Mouse (Mus musculus) CH12.LX (cell line): ENCODE measurements at regions not wholly inside any gene's neighbourhood (a gene's known extent, or its start where the extent isn't known, plus 50 kb on each side); places are given as distances from the start of the nearest gene placed in this dataset.

Experiments used
- DNase-seq: peaks from one replicate; pipeline ENCODE4 v3.0.0-alpha.2; 2013; ENCODE audit errors: extremely low read depth
- H3K27ac ChIP-seq: 2 replicates; pipeline ENCODE4 v1.5.1; 2012; ENCODE audit warnings: low read depth, mild to moderate bottlenecking, control low read depth, moderate library complexity; ENCODE audit not compliant: insufficient read depth
- H3K27me3 ChIP-seq: replicated peaks from 2 replicates; pipeline ENCODE3; 2012; ENCODE audit warnings: inconsistent platforms
- H3K36me3 ChIP-seq, 2 experiments: replicated peaks in 1 of 2; 2 replicates each; pipeline versions ENCODE3 to v1.6.1; 2012; ENCODE audit warnings: inconsistent platforms in 1 of 2, low read length in 1 of 2, mild to moderate bottlenecking in 1 of 2, mixed read lengths in 1 of 2, moderate library complexity in 1 of 2; ENCODE audit not compliant: control insufficient read depth in 1 of 2, insufficient read depth in 1 of 2
- H3K4me1 ChIP-seq, 2 experiments: 2 replicates each; pipeline ENCODE4 v1.6.1; 2012; ENCODE audit warnings: inconsistent platforms in 1 of 2, moderate library complexity in 1 of 2; ENCODE audit not compliant: insufficient read depth in 2 of 2, control insufficient read depth in 1 of 2
- H3K4me2 ChIP-seq: 2 replicates; pipeline ENCODE4 v1.6.1; 2012; ENCODE audit warnings: low read depth, mild to moderate bottlenecking, control low read depth; ENCODE audit not compliant: poor library complexity, insufficient read depth, severe bottlenecking
- H3K4me3 ChIP-seq, 3 experiments: fragments of 150-350 bp in 1 of 3; sonication (generic) in 1 of 3; replicated peaks in 1 of 3; 2 replicates each; pipeline versions ENCODE3 to v1.5.1; 2011 to 2012; ENCODE audit warnings: low read depth in 2 of 3, low read length in 2 of 3, mild to moderate bottlenecking in 2 of 3, moderate library complexity in 2 of 3, control low read depth in 1 of 3, improper control_type of control experiment in 1 of 3, inconsistent platforms in 1 of 3, mixed read lengths in 1 of 3; ENCODE audit not compliant: poor library complexity in 1 of 3
- H3K79me2 ChIP-seq: replicated peaks from 2 replicates; pipeline ENCODE4 v1.6.1; 2012; ENCODE audit warnings: mild to moderate bottlenecking, moderate library complexity; ENCODE audit not compliant: control insufficient read depth, poor library complexity, insufficient read depth, severe bottlenecking; ENCODE audit errors: extremely low read depth
- H3K9ac ChIP-seq: 2 replicates; pipeline ENCODE4 v1.6.1; 2012; ENCODE audit warnings: low read depth, mild to moderate bottlenecking, control low read depth, moderate library complexity; ENCODE audit not compliant: insufficient read depth
- H3K9me3 ChIP-seq: replicated peaks from 2 replicates; pipeline ENCODE3; 2012; ENCODE audit warnings: low read length, inconsistent platforms, mixed read lengths
- BHLHE40 ChIP-seq: IDR thresholded peaks from 2 replicates; pipeline ENCODE4 v1.6.1; 2011; ENCODE audit warnings: mild to moderate bottlenecking, low read depth, low read length, improper control_type of control experiment
- CHD1 ChIP-seq: IDR thresholded peaks from 2 replicates; pipeline ENCODE4 v1.6.1; 2012; ENCODE audit warnings: low read depth, low read length, improper control_type of control experiment, inconsistent platforms
- CTCF ChIP-seq, 2 experiments: IDR thresholded peaks in 1 of 2; conservative IDR thresholded peaks in 1 of 2; 2 replicates each; pipeline ENCODE4 v1.5.1; 2011 to 2012; ENCODE audit warnings: low read depth in 2 of 2, low read length in 2 of 2, improper control_type of control experiment in 1 of 2, inconsistent platforms in 1 of 2, mild to moderate bottlenecking in 1 of 2, moderate library complexity in 1 of 2
- E2F4 ChIP-seq: IDR thresholded peaks from 2 replicates; pipeline ENCODE4 v1.6.1; 2011; ENCODE audit warnings: low read depth, low read length, improper control_type of control experiment; ENCODE audit not compliant: insufficient replicate concordance
- ELF1 ChIP-seq: IDR thresholded peaks from 2 replicates; pipeline ENCODE4 v1.6.1; 2014; ENCODE audit warnings: low read depth, mild to moderate bottlenecking, inconsistent platforms, low read length, improper control_type of control experiment
- EP300 ChIP-seq: IDR thresholded peaks from 2 replicates; pipeline ENCODE4 v1.6.1; 2011; ENCODE audit warnings: low read length, improper control_type of control experiment
- GABPA ChIP-seq: IDR thresholded peaks from 2 replicates; pipeline ENCODE4 v1.6.1; 2012; ENCODE audit warnings: low read depth, low read length, improper control_type of control experiment, inconsistent platforms; ENCODE audit not compliant: insufficient replicate concordance
- HCFC1 ChIP-seq: IDR thresholded peaks from 2 replicates; pipeline ENCODE4 v1.6.1; 2012; ENCODE audit warnings: low read depth, mild to moderate bottlenecking, inconsistent platforms, low read length, improper control_type of control experiment
- IRF4 ChIP-seq: IDR thresholded peaks from 2 replicates; pipeline ENCODE4 v1.6.1; 2014; ENCODE audit warnings: low read depth, mild to moderate bottlenecking, inconsistent platforms, low read length, improper control_type of control experiment
- JUND ChIP-seq: conservative IDR thresholded peaks from 2 replicates; pipeline ENCODE4 v1.6.1; 2011; ENCODE audit warnings: low read depth, low read length, improper control_type of control experiment
- KAT2A ChIP-seq: IDR thresholded peaks from 2 replicates; pipeline ENCODE4 v1.6.1; 2012; ENCODE audit warnings: low read length, improper control_type of control experiment, inconsistent platforms; ENCODE audit not compliant: insufficient replicate concordance
- MAFK ChIP-seq: IDR thresholded peaks from 2 replicates; pipeline ENCODE4 v1.6.1; 2011; ENCODE audit warnings: low read length, improper control_type of control experiment; ENCODE audit not compliant: insufficient replicate concordance
- MAX ChIP-seq: IDR thresholded peaks from 2 replicates; pipeline ENCODE4 v1.6.1; 2011; ENCODE audit warnings: low read length, improper control_type of control experiment
- MAZ ChIP-seq: IDR thresholded peaks from 2 replicates; pipeline ENCODE4 v1.6.1; 2012; ENCODE audit warnings: low read depth, mild to moderate bottlenecking, inconsistent platforms, low read length, improper control_type of control experiment, moderate library complexity
- MEF2A ChIP-seq: IDR thresholded peaks from 2 replicates; pipeline ENCODE4 v1.6.1; 2014; ENCODE audit warnings: low read depth, mild to moderate bottlenecking, inconsistent platforms, low read length, improper control_type of control experiment, borderline replicate concordance
- MXI1 ChIP-seq: IDR thresholded peaks from 2 replicates; pipeline ENCODE4 v1.6.1; 2011; ENCODE audit warnings: mild to moderate bottlenecking, low read depth, low read length, improper control_type of control experiment
- MYC ChIP-seq: IDR thresholded peaks from 2 replicates; pipeline ENCODE4 v1.6.1; 2011; ENCODE audit warnings: low read depth, mild to moderate bottlenecking, improper control_type of control experiment, low read length
- NELFE ChIP-seq: IDR thresholded peaks from 2 replicates; pipeline ENCODE4 v1.6.1; 2011; ENCODE audit warnings: low read depth, low read length, improper control_type of control experiment
- NRF1 ChIP-seq: IDR thresholded peaks from 2 replicates; pipeline ENCODE4 v1.6.1; 2014; ENCODE audit warnings: low read depth, mild to moderate bottlenecking, inconsistent platforms, low read length, improper control_type of control experiment, moderate library complexity
- PAX5 ChIP-seq: IDR thresholded peaks from 2 replicates; pipeline ENCODE4 v1.6.1; 2012; ENCODE audit warnings: low read length, inconsistent platforms, mixed read lengths
- POLR2A ChIP-seq: IDR thresholded peaks from 2 replicates; pipeline ENCODE4 v1.6.1; 2011; ENCODE audit warnings: low read depth, mild to moderate bottlenecking, improper control_type of control experiment, low read length
- POLR2AphosphoS2 ChIP-seq: IDR thresholded peaks from 2 replicates; pipeline ENCODE4 v1.6.1; 2011; ENCODE audit warnings: low read depth, low read length, improper control_type of control experiment
- RAD21 ChIP-seq: IDR thresholded peaks from 2 replicates; pipeline ENCODE4 v1.6.1; 2011; ENCODE audit warnings: low read depth, mild to moderate bottlenecking, low read length, improper control_type of control experiment, moderate library complexity
- RCOR1 ChIP-seq: conservative IDR thresholded peaks from 2 replicates; pipeline ENCODE4 v1.6.1; 2012; ENCODE audit warnings: low read depth, mild to moderate bottlenecking, inconsistent platforms, low read length, improper control_type of control experiment
- SMC3 ChIP-seq: IDR thresholded peaks from 2 replicates; pipeline ENCODE4 v1.6.1; 2011; ENCODE audit warnings: low read depth, low read length, improper control_type of control experiment
- TBP ChIP-seq: conservative IDR thresholded peaks from 2 replicates; pipeline ENCODE4 v1.6.1; 2011; ENCODE audit warnings: low read depth, low read length, improper control_type of control experiment
- TCF12 ChIP-seq: IDR thresholded peaks from 2 replicates; pipeline ENCODE4 v1.6.1; 2014; ENCODE audit warnings: low read depth, mild to moderate bottlenecking, inconsistent platforms, low read length, improper control_type of control experiment
- UBTF ChIP-seq: IDR thresholded peaks from 2 replicates; pipeline ENCODE4 v1.6.1; 2012; ENCODE audit warnings: low read depth, mild to moderate bottlenecking, inconsistent platforms, low read length, improper control_type of control experiment, moderate library complexity
- USF1 ChIP-seq: IDR thresholded peaks from 2 replicates; pipeline ENCODE4 v1.6.1; 2014; ENCODE audit warnings: low read depth, mild to moderate bottlenecking, inconsistent platforms, low read length, improper control_type of control experiment
- USF2 ChIP-seq: conservative IDR thresholded peaks from 2 replicates; pipeline ENCODE4 v1.6.1; 2011; ENCODE audit warnings: low read depth, low read length, improper control_type of control experiment
- ZC3H11A ChIP-seq: IDR thresholded peaks from 2 replicates; pipeline ENCODE4 v1.6.1; 2012; ENCODE audit warnings: low read depth, mild to moderate bottlenecking, inconsistent platforms, low read length, improper control_type of control experiment
- ZKSCAN1 ChIP-seq: IDR thresholded peaks from 2 replicates; pipeline ENCODE4 v1.6.1; 2012; ENCODE audit warnings: low read depth, inconsistent platforms, low read length, improper control_type of control experiment, borderline replicate concordance
- ZMIZ1 ChIP-seq: IDR thresholded peaks from 2 replicates; pipeline ENCODE4 v1.6.1; 2012; ENCODE audit warnings: low read depth, mild to moderate bottlenecking, inconsistent platforms, low read length, improper control_type of control experiment
- ZNF384 ChIP-seq: IDR thresholded peaks from 2 replicates; pipeline ENCODE4 v1.6.1; 2012; ENCODE audit warnings: low read depth, low read length, improper control_type of control experiment, inconsistent platforms
- dilution Hi-C: fragments of 300-500 bp; cut with MboI; formaldehyde crosslinking; loops from 2 replicates; pipeline ENCODE4 v1.14.3; 2020; ENCODE audit warnings: low sequenced_read_pairs; ENCODE audit not compliant: extremely low pct_unique_long_range_greater_than_20kb, extremely low pct_ligation_motif_present
- in situ Hi-C: fragments of 300-500 bp; cut with MboI; formaldehyde crosslinking; loops from 3 replicates; pipeline ENCODE4 v1.14.3; 2019; ENCODE audit warnings: low sequenced_read_pairs, low pct_ligation_motif_present, low pct_unique_long_range_greater_than_20kb, mixed read lengths

DNA sequence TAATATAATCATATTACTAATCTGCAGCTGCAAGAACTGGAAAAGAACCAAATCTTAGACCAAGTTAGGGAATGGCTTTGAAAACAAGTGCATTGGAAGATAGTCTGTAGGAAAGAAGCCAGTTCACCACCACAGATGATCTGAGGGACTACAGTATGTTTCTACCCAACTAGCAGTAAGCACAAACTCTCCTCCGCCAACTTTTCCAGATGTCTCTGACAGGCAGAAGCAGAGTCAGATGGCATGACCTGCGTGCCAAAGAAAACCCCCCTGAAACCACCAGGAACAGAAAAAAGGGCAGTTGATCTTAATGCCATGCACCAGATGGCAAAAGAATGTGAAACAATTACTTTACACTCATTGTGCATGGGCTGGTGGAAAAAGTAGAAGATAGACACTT lies 319.1 kb upstream of the Adgrl3 start:
- TF ChIP-seq CHD1: no peak
- DNase-seq: no peak
- no peaks in the 10 kb centered on the region for H3K79me2 ChIP-seq
- H3K9me3 ChIP-seq: no peaks in the 10 kb centered on the region
- H3K27me3 ChIP-seq: no peaks in the 10 kb centered on the region
- H3K4me3 ChIP-seq: no peak overlapping the region
- dilution Hi-C loops: no loop called here
- H3K4me2 ChIP-seq: no peak overlapping the region
- in situ Hi-C loops: no loop called here
- H3K36me3 ChIP-seq: no peaks in the 10 kb centered on the region
- no peak overlapping the region for H3K9ac ChIP-seq
- no peak overlapping the region for H3K27ac ChIP-seq
- peaks cover 0 to 9% of the 10 kb centered on the region in 2 experiments; a peak in 1 of 4 replicates for H3K4me1 ChIP-seq

GRCm38 (mm10) chr5:80704732-80705131 lies 315.2 kb upstream of the Adgrl3 start:
- Histone ChIP-seq H3K4me3 (no peak overlapping the region), H3K9me3 (no peaks in the 10 kb centered on the region), H3K27ac (peak overlapping the region; percentile 58; the same call in 1 of the 2 replicates), H3K36me3 (no peaks in the 10 kb centered on the region), H3K4me1 (peaks cover 0 to 14% of the 10 kb centered on the region in 2 experiments; a peak in 1 of 4 replicates), H3K9ac (no peak overlapping the region), H3K27me3 (no peaks in the 10 kb centered on the region), H3K79me2 (no peaks in the 10 kb centered on the region), H3K4me2 (peak overlapping the region; percentile 29; the same call in 1 of the 2 replicates)
- dilution Hi-C loops: no loop called here
- in situ Hi-C loops: no loop called here
- DNase-seq: peak; percentile 65
- TF ChIP-seq USF2: no peak
- peak; percentile 45; the same call in 1 of the 2 replicates for TF ChIP-seq IRF4
- no peak for TF ChIP-seq BHLHE40
- TF ChIP-seq ZNF384: no peak
- no peak for TF ChIP-seq CTCF (conservative IDR thresholded peaks at IDR 0.05 in 1 of 2, IDR thresholded peaks at IDR 0.05 in 1 of 2; ENCODE audit: low read depth in 2 of 2, low read length in 2 of 2)
- TF ChIP-seq RCOR1: no peak
- no peak for TF ChIP-seq POLR2A
- TF ChIP-seq MEF2A: peak; percentile 10; the same call in 1 of the 2 replicates
- TF ChIP-seq MAFK: no peak
- TF ChIP-seq MYC: no peak
- no peak for TF ChIP-seq SMC3
- TF ChIP-seq JUND: 0 out of 2 replicates have a peak, but pooled peaks have one; percentile 19
- TF ChIP-seq KAT2A: no peak
- TF ChIP-seq MAX: no peak
- peak; percentile 43; the same call in 1 of the 2 replicates for TF ChIP-seq TCF12
- no peak for TF ChIP-seq HCFC1
- TF ChIP-seq ZMIZ1: no peak
- no peak for TF ChIP-seq POLR2AphosphoS2
- no peak for TF ChIP-seq E2F4
- no peak for TF ChIP-seq ZC3H11A
- TF ChIP-seq EP300: peak; percentile 59; the same call in 1 of the 2 replicates
- no peak for TF ChIP-seq ZKSCAN1
- TF ChIP-seq USF1: no peak
- no peak for TF ChIP-seq GABPA
- TF ChIP-seq TBP: no peak
- no peak for TF ChIP-seq MAZ
- no peak for TF ChIP-seq NRF1
- no peak for TF ChIP-seq PAX5
- no peak for TF ChIP-seq CHD1
- TF ChIP-seq RAD21: no peak
- no peak for TF ChIP-seq UBTF
- TF ChIP-seq ELF1: no peak
- TF ChIP-seq NELFE: no peak
- TF ChIP-seq MXI1: no peak
